Mouse (Mus musculus) monocyte, adult 59 days (primary cell): Measurements from ENCODE around the gene Bola3. TPM values are rescaled to one million over a fixed set of nuclear protein-coding genes. Genes with fewer than 3 reads are reported as not detected.

ENCODE experiments used
- total RNA-seq, 2 experiments: library from RNA; stranded (reverse); gene quantifications; one replicate each; pipeline ENCODE4 v1.2.4; 2023

The Bola3 gene
- 10 to 100 TPM; 11.2 to 11.4 TPM for total RNA-seq

DNA sequence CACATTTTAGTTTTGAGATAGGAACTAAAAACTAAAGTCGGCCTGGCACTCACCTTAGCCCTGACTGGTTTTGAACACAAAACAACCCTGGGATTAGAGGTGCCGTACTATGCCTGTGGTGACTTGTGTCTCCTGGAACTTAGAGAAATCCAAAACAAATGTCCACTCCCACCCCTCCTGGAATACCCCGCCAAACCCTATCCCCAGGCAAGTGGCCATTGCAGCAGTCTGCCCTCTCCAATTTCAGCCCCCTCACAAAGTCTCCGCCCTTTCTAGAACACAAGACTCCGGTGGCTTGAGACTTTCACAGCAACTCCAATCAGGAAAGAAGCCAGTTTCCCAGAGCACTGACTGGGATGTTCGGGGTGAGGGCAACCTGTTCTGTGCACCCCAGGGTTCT is at the start of gene Bola3:
Bola3 (plus strand) TSS at position 275 of the 400 bp plus-strand sequence.

DNA sequence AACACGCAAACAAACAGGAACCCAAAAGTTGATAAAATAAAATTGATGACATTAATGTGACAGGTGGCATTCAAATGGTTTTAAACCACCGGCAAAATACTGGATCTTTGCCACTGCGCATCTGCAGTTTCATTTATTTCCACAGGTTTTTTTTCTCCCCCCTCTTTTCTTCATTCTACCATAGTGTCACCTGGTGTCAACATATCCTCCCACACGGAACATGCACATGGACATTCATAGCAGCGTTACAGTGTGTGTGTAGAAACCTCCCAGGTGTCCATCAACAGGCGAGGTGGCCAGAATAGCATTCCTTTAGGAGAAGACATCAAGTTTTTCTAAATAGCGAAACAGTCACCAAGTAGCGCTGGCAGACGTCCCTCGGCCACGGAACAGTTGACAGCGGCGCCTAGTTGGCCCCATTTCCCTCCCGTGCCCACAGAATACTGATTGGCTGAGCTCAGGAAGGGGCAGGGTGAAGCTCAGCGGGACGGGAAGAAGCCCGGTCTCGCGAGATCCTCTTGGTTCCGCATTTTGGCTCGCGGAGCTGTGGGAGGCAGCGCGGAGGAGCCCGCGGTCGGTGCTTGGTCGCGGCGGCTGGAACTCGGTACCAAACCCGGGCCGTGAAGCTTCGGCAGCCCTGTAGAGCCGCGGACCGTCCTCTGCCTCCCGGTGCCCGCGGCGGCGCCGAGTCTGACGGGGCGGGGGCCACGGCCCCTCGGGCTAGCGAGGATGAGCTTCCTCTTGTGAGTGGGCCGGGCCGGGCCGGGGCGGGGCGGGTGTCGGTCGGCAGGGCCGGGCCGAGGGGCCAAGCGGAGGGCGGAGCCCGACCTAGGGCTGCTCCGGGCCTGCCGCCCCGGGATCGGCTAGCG is 23.2 kb upstream of the Bola3 start, which contains the start of the genes Mthfd2 and Mob1a:
Mthfd2 (minus strand) TSS at position 384 of the 869 bp plus-strand sequence.
Mob1a (plus strand) TSS at position 492 of the 869 bp plus-strand sequence.

Other genes with a start within 250 kb of the Bola3 start
- 1 to 10 TPM; 6.0 to 8.2 TPM for gene Ccdc142, start 247.5 kb upstream of the Bola3 start, total RNA-seq
- gene Gm42688, start 247.5 kb upstream of the Bola3 start, total RNA-seq, result 1 to 10 TPM; 5.8 to 6.9 TPM
- gene Mrpl53, start 240.1 kb upstream of the Bola3 start, total RNA-seq, result 10 to 100 TPM; 23.5 to 23.7 TPM
- gene Mogs, start 233.7 kb upstream of the Bola3 start, total RNA-seq, result 10 to 100 TPM; 34.1 to 37.5 TPM
- 10 to 100 TPM; 23.8 to 26.6 TPM for gene Wbp1, start 227.6 kb upstream of the Bola3 start, total RNA-seq
- 10 to 100 TPM; 26.6 to 28.6 TPM for gene Ino80b, start 223.7 kb upstream of the Bola3 start, total RNA-seq
- gene Rtkn, start 213.7 kb upstream of the Bola3 start, total RNA-seq, result under 1 TPM in 1 of 2 experiments, not detected in 1; 0.30 TPM
- under 1 TPM in 1 of 2 experiments, not detected in 1; 0.34 TPM for gene Wdr54, start 192.8 kb upstream of the Bola3 start, total RNA-seq
- not detected for gene 1700003E16Rik, start 192.7 kb upstream of the Bola3 start, total RNA-seq
- gene Dctn1, start 183.2 kb upstream of the Bola3 start, total RNA-seq, result 100 to 1,000 TPM; 127 TPM
- gene Slc4a5, start 129.3 kb upstream of the Bola3 start, total RNA-seq, result not detected
- 10 to 100 TPM; 21.3 to 21.8 TPM for gene Mthfd2, start 23.2 kb upstream of the Bola3 start, total RNA-seq
- 100 to 1,000 TPM; 204 to 207 TPM for gene Mob1a, start 23.1 kb upstream of the Bola3 start, total RNA-seq
- 10 to 100 TPM; 84.0 to 91.8 TPM for gene Tet3, start 109.9 kb downstream of the Bola3 start, total RNA-seq
- 10 to 100 TPM; 43.8 to 49.0 TPM for gene Dguok, start 157.8 kb downstream of the Bola3 start, total RNA-seq
- gene Actg2, start 187.1 kb downstream of the Bola3 start, total RNA-seq, result not detected
- gene Stambp, start 223.6 kb downstream of the Bola3 start, total RNA-seq, result 10 to 100 TPM; 23.4 to 27.7 TPM